Mouse (Mus musculus) myocyte (in vitro differentiated cells): ENCODE results near the gene Igf1r. TPM values are rescaled to one million over a fixed set of nuclear protein-coding genes. Genes with fewer than 3 reads are reported as not detected.
A peak's percentile ranks its signal among the peaks of the same experiment; 100 is the strongest.

ENCODE experiments used
- H3K27me3 ChIP-seq: one replicate; pipeline ENCODE4 v1.6.1; 2011; ENCODE audit not compliant: control insufficient read depth, insufficient read depth, insufficient read length
- H3K36me3 ChIP-seq: one replicate; pipeline ENCODE4 v1.6.1; 2011; ENCODE audit not compliant: control insufficient read depth, insufficient read depth
- H3K4me2 ChIP-seq: one replicate; pipeline ENCODE4 v1.6.1; 2011; ENCODE audit warnings: low read depth, control low read depth
- H3K4me3 ChIP-seq: one replicate; pipeline ENCODE4 v1.5.1; 2011; ENCODE audit warnings: mild to moderate bottlenecking, control low read depth, moderate library complexity
- H3K79me2 ChIP-seq: one replicate; pipeline ENCODE4 v1.6.1; 2011; ENCODE audit not compliant: control insufficient read depth, insufficient read depth
- H3ac ChIP-seq: one replicate; pipeline ENCODE4 v1.6.1; 2011; ENCODE audit not compliant: control insufficient read depth, insufficient read length
- CEBPB ChIP-seq: IDR thresholded peaks from 2 replicates; pipeline ENCODE4 v1.6.1; 2011; ENCODE audit warnings: mild to moderate bottlenecking, moderate library complexity; ENCODE audit not compliant: poor library complexity, insufficient read depth, severe bottlenecking
- E2F4 ChIP-seq: IDR thresholded peaks from one replicate; pipeline ENCODE4 v1.6.1; 2011; ENCODE audit warnings: mild to moderate bottlenecking, control low read depth, moderate library complexity; ENCODE audit not compliant: insufficient read depth
- MAX ChIP-seq: IDR thresholded peaks from one replicate; pipeline ENCODE4 v1.6.1; 2011; ENCODE audit warnings: low read depth, mild to moderate bottlenecking, control low read depth
- MYOD1 ChIP-seq, 3 experiments: IDR thresholded peaks; one replicate each; pipeline ENCODE4 v1.6.1; 2011; ENCODE audit warnings: control low read depth in 2 of 3, low read depth in 2 of 3, mild to moderate bottlenecking in 2 of 3, moderate library complexity in 1 of 3; ENCODE audit not compliant: insufficient read length in 2 of 3, control insufficient read depth in 1 of 3
- MYOG ChIP-seq, 3 experiments: IDR thresholded peaks; one replicate each; pipeline ENCODE4 v1.6.1; 2011; ENCODE audit warnings: control low read depth in 2 of 3, low read depth in 2 of 3, mild to moderate bottlenecking in 2 of 3; ENCODE audit not compliant: insufficient read length in 2 of 3, control insufficient read depth in 1 of 3, insufficient read depth in 1 of 3
- POLR2A ChIP-seq: IDR thresholded peaks from one replicate; pipeline ENCODE4 v1.6.1; 2011; ENCODE audit warnings: low read depth, mild to moderate bottlenecking, control low read depth, moderate library complexity; ENCODE audit not compliant: insufficient read length
- POLR2AphosphoS2 ChIP-seq: IDR thresholded peaks from one replicate; pipeline ENCODE4 v1.6.1; 2011; ENCODE audit warnings: low read depth, control low read depth; ENCODE audit not compliant: insufficient read length
- SRF ChIP-seq: IDR thresholded peaks from one replicate; pipeline ENCODE4 v1.6.1; 2011; ENCODE audit warnings: low read depth; ENCODE audit not compliant: control insufficient read depth, insufficient read length
- TCF12 ChIP-seq: IDR thresholded peaks from one replicate; pipeline ENCODE4 v1.6.1; 2011; ENCODE audit warnings: mild to moderate bottlenecking, control low read depth; ENCODE audit not compliant: poor library complexity, insufficient read depth, severe bottlenecking
- TCF3 ChIP-seq: IDR thresholded peaks from one replicate; pipeline ENCODE4 v1.6.1; 2011; ENCODE audit warnings: low read depth, control low read depth; ENCODE audit not compliant: insufficient read length
- USF1 ChIP-seq: IDR thresholded peaks from one replicate; pipeline ENCODE4 v1.6.1; 2011; ENCODE audit warnings: low read depth, mild to moderate bottlenecking, control low read depth, moderate library complexity
- polyA plus RNA-seq: library from polyadenylated mRNA; unstranded; fragments of >200 nt; fragmentation: generic; extraction: Trizol; gene quantifications from one replicate; pipeline ENCODE4 v1.2.1, GENCODE M21; 2012; ENCODE audit warnings: missing spikeins

The Igf1r gene
- polyA plus RNA-seq, 1 experiment = 7.9 TPM

- Histone ChIP-seq H3K79me2 (peaks cover 16% of the 10 kb centered on the region), H3K27me3 (no peaks in the 10 kb centered on the region)
- TF ChIP-seq USF1 (no peak), MYOD1 (IDR thresholded peaks at IDR 0.05; ENCODE audit: control insufficient read depth in 1 of 3, insufficient read length in 2 of 3, low read depth in 2 of 3) (peak in 1 of 3 experiments; percentile 28), SRF (no peak), TCF3 (no peak), CEBPB (no peak), E2F4 (no peak), POLR2AphosphoS2 (no peak)
Measured at GRCm38 (mm10) chr7:68148297-68149048, 195.8 kb downstream of the Igf1r start.

GRCm38 (mm10) chr7:68151892-68152291 lies 199.3 kb downstream of the Igf1r start:
- Histone ChIP-seq H3K4me2 (peak overlapping the region; percentile 28), H3K36me3 (no peaks in the 10 kb centered on the region), H3ac (no peak overlapping the region), H3K79me2 (peaks cover 26% of the 10 kb centered on the region), H3K4me3 (no peak overlapping the region), H3K27me3 (no peaks in the 10 kb centered on the region)
- TF ChIP-seq TCF3 (no peak), MAX (no peak), CEBPB (no peak), USF1 (no peak), E2F4 (no peak), POLR2AphosphoS2 (no peak), POLR2A (no peak), MYOD1 (IDR thresholded peaks at IDR 0.05; ENCODE audit: control insufficient read depth in 1 of 3, insufficient read length in 2 of 3, low read depth in 2 of 3) (peak in 2 of 3 experiments; percentile 58 to 61), MYOG (IDR thresholded peaks at IDR 0.05; ENCODE audit: control insufficient read depth in 1 of 3, insufficient read depth in 1 of 3, insufficient read length in 2 of 3, low read depth in 2 of 3) (peak in 1 of 3 experiments; percentile 16), TCF12 (no peak), SRF (no peak)

More at GRCm38 (mm10) chr7:68148297-68149048, 195.8 kb downstream of the Igf1r start:
- Histone ChIP-seq H3K36me3 (no peaks in the 10 kb centered on the region), H3K4me2 (peak overlapping the region; percentile 55), H3ac (no peak overlapping the region), H3K4me3 (no peak overlapping the region)

DNA sequence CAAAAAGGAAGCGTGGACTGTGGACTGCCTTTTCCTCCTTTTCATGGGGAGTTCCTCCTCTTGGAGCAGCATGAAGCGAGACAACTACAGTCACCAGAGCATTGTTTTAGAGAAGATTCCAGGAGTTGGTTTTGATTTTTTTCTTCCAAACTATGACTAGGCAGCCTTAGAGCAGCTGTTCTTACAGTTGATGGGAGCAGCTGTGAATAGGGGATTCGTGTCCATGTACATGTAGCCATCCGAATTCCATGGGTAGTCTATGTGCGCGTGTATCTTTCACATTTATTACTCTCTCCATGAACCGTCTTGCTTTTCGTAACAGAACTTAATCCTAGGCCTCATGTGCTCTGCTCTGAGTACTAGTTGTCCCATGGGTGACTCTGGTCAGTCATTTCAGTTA lies 199.8 kb downstream of the Igf1r start:
- peaks cover 26% of the 10 kb centered on the region for H3K79me2 ChIP-seq
- H3K4me2 ChIP-seq = peak overlapping the region; percentile 28

GRCm38 (mm10) chr7:68153269-68153668 lies 200.6 kb downstream of the Igf1r start:
- H3K4me2 ChIP-seq = peak overlapping the region; percentile 57
- no peaks in the 10 kb centered on the region for H3K27me3 ChIP-seq
- H3ac ChIP-seq = no peak overlapping the region
- no peak for TF ChIP-seq TCF3
- no peak for TF ChIP-seq MAX
- no peak for TF ChIP-seq POLR2AphosphoS2
- TF ChIP-seq USF1 = no peak
- peaks cover 21% of the 10 kb centered on the region for H3K79me2 ChIP-seq
- no peak overlapping the region for H3K4me3 ChIP-seq
- no peaks in the 10 kb centered on the region for H3K36me3 ChIP-seq

More for the DNA sequence above, 199.8 kb downstream of the Igf1r start:
- Histone ChIP-seq H3ac (no peak overlapping the region), H3K36me3 (no peaks in the 10 kb centered on the region), H3K27me3 (no peaks in the 10 kb centered on the region), H3K4me3 (no peak overlapping the region)
- TF ChIP-seq MYOG (IDR thresholded peaks at IDR 0.05; ENCODE audit: control insufficient read depth in 1 of 3, insufficient read depth in 1 of 3, insufficient read length in 2 of 3, low read depth in 2 of 3) (no peak), TCF12 (peak; percentile 46), MYOD1 (IDR thresholded peaks at IDR 0.05; ENCODE audit: control insufficient read depth in 1 of 3, insufficient read length in 2 of 3, low read depth in 2 of 3) (peak; percentile 61 to 86 (median 82))

GRCm38 (mm10) chr7:68154588-68154987 lies 202.0 kb downstream of the Igf1r start:
- no peaks in the 10 kb centered on the region for H3K36me3 ChIP-seq
- H3K79me2 ChIP-seq = peaks cover 29% of the 10 kb centered on the region
- H3ac ChIP-seq = no peak overlapping the region
- no peak overlapping the region for H3K4me3 ChIP-seq
- H3K4me2 ChIP-seq = peak overlapping the region; percentile 42
- no peak for TF ChIP-seq TCF12
- H3K27me3 ChIP-seq = no peaks in the 10 kb centered on the region
